Mouse (Mus musculus): ENCODE measurements around the gene Il31. TPM values are rescaled to one million over a fixed set of nuclear protein-coding genes. Genes with fewer than 3 reads are reported as not detected.

Gene Il31
- total RNA-seq, 2 experiments from 2014 or later: not detected

GRCm38 (mm10) chr5:123487659-123488395 lies 1.5 kb downstream of the Il31 start:
- DNase-seq (ENCODE audit: extremely low spot score in 1 of 2, low spot score in 1 of 2): no peak

GRCm38 (mm10) chr5:123473817-123474216 lies 15.5 kb downstream of the Il31 start:
- DNase-seq (ENCODE audit: extremely low spot score in 1 of 2, low spot score in 1 of 2): no peak

- DNase-seq (ENCODE audit: extremely low spot score in 1 of 2, low spot score in 1 of 2): no peak
Measured at GRCm38 (mm10) chr5:123470784-123471400, 18.4 kb downstream of the Il31 start.

- DNase-seq (ENCODE audit: extremely low spot score in 1 of 2, low spot score in 1 of 2): no peak
Measured at GRCm38 (mm10) chr5:123464638-123465037, 24.7 kb downstream of the Il31 start.

GRCm38 (mm10) chr5:123461420-123461819 lies 27.9 kb downstream of the Il31 start:
- no peak for DNase-seq (ENCODE audit: extremely low spot score in 1 of 2, low spot score in 1 of 2)

GRCm38 (mm10) chr5:123451886-123452285 lies 37.4 kb downstream of the Il31 start:
- DNase-seq (ENCODE audit: extremely low spot score in 1 of 2, low spot score in 1 of 2): no peak

- no peak for DNase-seq (ENCODE audit: extremely low spot score in 1 of 2, low spot score in 1 of 2)
Measured at GRCm38 (mm10) chr5:123444849-123445334, 44.4 kb downstream of the Il31 start.

- peak; percentile 50 to 76 for DNase-seq (ENCODE audit: extremely low spot score in 1 of 2, low spot score in 1 of 2)
Measured at GRCm38 (mm10) chr5:123444069-123444468, 45.2 kb downstream of the Il31 start.

GRCm38 (mm10) chr5:123442283-123442682 lies 47.0 kb downstream of the Il31 start:
- DNase-seq (ENCODE audit: extremely low spot score in 1 of 2, low spot score in 1 of 2): no peak

GRCm38 (mm10) chr5:123440664-123441063 lies 48.6 kb downstream of the Il31 start:
- no peak for DNase-seq (ENCODE audit: extremely low spot score in 1 of 2, low spot score in 1 of 2)

GRCm38 (mm10) chr5:123439941-123440340 lies 49.3 kb downstream of the Il31 start:
- peak in 1 of 2 experiments; percentile 48 for DNase-seq (ENCODE audit: extremely low spot score in 1 of 2, low spot score in 1 of 2)

- no peak for DNase-seq (ENCODE audit: extremely low spot score in 1 of 2, low spot score in 1 of 2)
Measured at GRCm38 (mm10) chr5:123439312-123439711, 50.0 kb downstream of the Il31 start.

- DNase-seq (ENCODE audit: extremely low spot score in 1 of 2, low spot score in 1 of 2): no peak
Measured at GRCm38 (mm10) chr5:123438381-123438780, 50.9 kb downstream of the Il31 start.

GRCm38 (mm10) chr5:123436780-123437175 lies 52.5 kb downstream of the Il31 start:
- DNase-seq (ENCODE audit: extremely low spot score in 1 of 2, low spot score in 1 of 2): peak; percentile 27 to 64

GRCm38 (mm10) chr5:123436071-123436779 lies 53.1 kb downstream of the Il31 start:
- DNase-seq (ENCODE audit: extremely low spot score in 1 of 2, low spot score in 1 of 2): no peak

- DNase-seq (ENCODE audit: extremely low spot score in 1 of 2, low spot score in 1 of 2): no peak
Measured at GRCm38 (mm10) chr5:123432305-123432874, 56.9 kb downstream of the Il31 start.

GRCm38 (mm10) chr5:123431524-123432304 lies 57.6 kb downstream of the Il31 start:
- peak in 1 of 2 experiments; percentile 41 for DNase-seq (ENCODE audit: extremely low spot score in 1 of 2, low spot score in 1 of 2)
